Mouse (Mus musculus) left cerebral cortex, adult 9 months (tissue): ENCODE measurements around the gene Arntl.
A peak's percentile ranks its signal among the peaks of the same experiment; 100 is the strongest.
"Not testable (repeated sequence)": the region's sequence is repeated elsewhere in the genome, so short reads cannot be mapped to it uniquely, and the experiment has no call there.

Experiments
- DNase-seq, 2 experiments: peaks; one replicate each; pipeline ENCODE4 v3.0.0; 2022; ENCODE audit warnings: low spot score in 2 of 2

Arntl gene

DNA sequence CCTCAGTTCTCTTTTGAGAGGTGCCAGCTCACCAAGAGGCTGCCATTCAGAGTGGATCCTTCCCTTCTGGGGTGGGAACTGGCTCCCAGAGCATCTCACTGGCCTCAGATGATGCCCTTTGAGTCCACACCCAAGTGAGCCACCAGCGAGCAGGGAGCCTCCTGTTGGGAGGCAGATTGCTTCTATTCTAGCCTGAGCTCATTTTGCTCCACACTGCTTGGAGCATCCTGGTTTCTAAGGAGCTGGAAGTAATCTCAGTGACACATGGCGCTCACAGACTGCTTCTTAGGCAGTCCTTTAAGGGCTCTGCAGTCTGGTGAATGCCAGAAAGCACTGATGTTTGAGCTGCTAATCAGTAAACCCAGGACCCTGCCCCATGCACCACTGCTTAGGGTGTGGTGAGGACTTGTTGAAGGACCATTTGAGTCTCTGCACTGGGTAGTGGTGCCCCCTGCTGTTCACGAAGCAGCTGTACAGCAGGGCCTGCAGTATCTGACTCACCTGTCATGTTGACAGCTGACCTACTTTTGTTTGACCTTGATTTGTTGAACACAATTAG lies 43.2 kb downstream of the Arntl start:
- no peak for DNase-seq

DNA sequence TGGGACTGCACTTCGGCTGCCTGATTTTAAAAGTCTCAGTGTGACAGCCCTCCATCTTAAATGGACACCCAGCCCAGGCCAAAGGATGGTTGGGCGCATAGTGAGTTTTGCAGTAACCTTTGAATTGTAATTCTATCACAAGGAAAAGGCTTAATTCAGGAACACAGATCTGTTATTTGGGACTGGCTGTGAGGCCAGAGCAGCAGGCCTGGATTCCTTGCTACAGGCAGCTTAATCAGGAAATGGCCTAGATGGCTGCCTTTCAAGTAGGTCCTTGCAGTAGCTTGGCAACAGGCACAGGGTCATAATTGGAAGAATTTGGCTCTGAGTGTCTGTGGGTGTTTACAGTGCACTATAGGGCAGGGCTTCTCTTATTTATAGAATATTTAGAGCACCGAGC lies 43.7 kb downstream of the Arntl start:
- DNase-seq: no peak

DNA sequence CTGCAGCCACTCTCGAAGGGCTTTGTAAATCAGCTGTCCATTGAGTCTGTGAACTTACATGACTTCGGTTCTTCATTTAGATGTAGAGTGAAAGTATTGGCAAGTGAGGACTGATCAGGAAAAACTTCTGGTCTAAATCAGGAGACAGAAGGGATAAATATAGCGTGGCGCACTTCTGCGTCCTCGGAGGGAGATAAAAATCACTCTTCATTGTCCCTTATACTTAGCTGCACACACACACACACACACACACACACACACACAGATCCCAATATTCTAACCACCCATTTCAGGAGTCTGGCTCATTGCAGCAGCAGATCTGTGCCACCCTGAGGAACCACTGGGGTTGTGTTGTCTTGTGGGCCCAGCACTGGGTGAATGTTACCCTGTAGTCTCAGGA lies 44.3 kb downstream of the Arntl start:
- no peak for DNase-seq

GRCm38 (mm10) chr7:113253777-113254405 lies 46.6 kb downstream of the Arntl start:
- no peak for DNase-seq

DNA sequence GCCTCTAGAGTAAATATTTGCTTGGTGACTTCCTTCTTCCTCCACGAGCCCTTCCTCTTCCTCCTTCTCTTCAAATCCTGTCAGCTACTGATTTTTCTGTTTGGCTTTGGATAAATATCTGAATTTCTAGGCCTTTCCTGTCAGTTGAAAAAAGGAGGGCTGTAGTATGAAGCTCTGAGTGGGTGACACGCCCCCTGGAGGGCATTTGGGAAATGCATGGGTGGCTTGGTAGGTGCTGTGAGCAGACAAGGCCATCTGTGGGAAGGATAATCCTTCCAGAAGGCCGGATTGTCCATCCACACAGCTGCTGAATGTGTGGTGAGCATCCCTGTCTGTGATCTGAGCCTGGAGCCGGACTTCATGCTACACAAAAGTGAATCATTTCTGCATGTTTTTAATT lies 48.8 kb downstream of the Arntl start:
- peak in 1 of 2 experiments; percentile 50 for DNase-seq

- no peak for DNase-seq
These were observed 51.2 kb downstream of the Arntl start for GRCm38 (mm10) chr7:113258430-113258829.

DNA sequence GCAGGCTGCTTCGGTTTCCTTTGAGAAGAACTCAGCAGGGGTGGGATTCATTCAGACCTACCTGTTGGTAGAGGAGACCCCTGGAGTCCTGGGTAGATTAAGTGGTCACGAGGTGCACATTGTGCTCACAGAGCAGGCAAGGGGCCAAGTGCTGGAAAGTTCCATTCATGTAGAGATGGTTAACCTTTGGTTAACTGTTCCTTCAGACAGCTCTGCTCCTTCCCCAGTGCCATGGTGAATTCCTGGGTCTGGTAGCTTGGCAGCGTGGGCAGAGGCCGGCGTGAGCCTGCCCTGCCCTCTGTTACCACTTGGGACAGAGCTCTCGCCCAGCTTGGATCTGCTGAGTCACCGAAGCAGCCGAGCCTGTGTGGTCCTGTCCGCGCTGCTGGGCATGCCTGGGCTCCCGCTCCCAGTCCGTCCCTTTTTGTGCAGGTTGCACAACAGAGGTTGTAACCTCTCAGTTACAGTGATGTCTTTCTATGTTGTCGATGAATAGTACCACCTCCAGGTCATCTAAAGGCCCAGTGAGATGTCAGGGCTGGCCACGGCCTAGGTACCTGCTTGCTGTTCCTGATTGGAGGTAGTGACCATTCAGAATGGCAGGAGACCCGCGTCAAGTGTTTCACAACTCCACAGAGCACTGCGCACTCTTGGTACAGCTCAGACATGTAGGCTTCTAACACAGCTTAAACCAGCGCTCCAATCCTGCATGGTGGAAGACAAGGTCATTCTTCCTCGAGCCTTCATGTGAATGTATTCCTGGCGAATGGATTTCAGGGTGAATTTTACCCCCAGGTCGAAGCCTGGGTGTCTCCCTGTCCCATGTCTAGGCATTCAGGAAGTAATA lies 53.3 kb downstream of the Arntl start:
- no peak for DNase-seq

DNA sequence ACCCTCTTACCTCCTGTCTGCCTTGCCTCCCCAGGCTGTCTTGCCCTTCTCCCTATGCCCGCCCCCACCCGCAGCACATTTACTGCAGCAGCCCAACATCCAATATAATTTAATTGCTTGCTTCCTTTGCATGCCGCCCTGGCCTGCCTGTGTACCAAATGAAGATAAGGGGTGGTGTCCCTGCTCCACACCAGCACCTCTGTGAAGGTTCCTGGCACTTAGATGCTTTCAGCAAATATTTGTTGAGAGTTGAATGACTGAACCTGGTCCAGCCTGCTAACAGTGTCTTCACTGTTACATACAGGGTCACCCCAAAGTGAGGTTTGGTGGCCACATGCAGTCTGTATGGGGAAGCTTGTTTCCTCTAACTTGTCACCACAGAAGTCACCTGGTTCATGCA lies 54.4 kb downstream of the Arntl start:
- DNase-seq: no peak

- not testable (repeated sequence) for DNase-seq
These were observed 55.5 kb downstream of the Arntl start for GRCm38 (mm10) chr7:113262510-113263467.

DNA sequence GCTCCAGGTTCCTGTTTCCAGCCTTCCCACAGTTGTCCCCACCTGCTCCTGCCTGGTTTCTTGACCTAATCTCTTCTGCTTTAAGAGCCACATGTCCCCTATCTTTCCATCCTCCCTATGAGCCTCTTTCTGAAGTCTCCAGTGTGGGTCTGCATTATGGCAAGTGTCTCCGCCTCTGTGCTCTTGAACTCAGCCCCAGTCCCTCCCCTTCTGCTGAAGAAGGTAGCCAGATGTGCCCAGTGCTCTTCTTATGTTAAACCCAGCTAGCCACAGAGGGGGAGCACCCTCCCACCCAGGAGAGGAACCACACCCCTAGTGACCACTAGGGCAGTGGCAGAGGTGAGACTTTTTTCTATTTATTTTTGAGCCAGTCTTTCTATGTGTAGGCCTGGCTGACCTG lies 56.7 kb downstream of the Arntl start:
- no peak for DNase-seq

DNA sequence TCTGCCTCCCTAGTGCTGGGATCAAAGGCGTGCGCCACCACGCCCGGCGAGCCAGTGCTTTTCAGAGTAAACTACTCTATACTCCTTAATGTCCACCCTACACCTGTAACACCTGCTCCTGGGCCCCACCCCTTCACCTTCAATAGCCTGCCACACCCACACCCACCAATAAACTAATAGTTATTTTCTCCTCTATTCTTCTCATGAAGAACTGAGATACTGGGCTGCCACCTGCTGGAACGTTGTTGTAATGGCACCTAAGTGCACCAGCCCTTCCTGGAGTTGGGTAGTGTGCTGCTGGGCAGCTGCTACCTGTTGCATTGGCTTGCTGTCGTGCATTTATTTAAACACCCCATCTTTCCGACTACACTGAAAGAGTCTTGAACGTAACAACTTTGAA lies 61.0 kb downstream of the Arntl start:
- peak in 1 of 2 experiments; percentile 66 for DNase-seq

DNA sequence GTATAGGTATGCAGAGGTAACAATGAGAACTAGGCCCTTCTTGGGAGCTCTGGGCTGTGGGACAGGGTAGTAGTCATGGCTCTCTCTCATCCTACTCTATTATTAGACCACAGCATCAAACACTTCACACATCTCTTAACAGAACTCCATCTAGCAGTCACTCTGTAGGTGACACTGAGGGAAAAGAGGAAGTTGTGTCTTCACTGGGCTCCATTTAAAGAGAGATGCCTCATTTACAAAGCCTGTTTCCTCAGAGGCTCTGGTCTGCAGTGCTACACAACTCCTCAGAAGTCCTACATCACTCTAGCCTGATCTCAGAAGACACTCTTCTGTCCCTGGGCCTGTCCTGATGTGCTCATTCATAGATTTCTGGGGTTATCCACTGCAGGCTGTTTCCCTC lies 61.8 kb downstream of the Arntl start:
- DNase-seq: no peak

DNA sequence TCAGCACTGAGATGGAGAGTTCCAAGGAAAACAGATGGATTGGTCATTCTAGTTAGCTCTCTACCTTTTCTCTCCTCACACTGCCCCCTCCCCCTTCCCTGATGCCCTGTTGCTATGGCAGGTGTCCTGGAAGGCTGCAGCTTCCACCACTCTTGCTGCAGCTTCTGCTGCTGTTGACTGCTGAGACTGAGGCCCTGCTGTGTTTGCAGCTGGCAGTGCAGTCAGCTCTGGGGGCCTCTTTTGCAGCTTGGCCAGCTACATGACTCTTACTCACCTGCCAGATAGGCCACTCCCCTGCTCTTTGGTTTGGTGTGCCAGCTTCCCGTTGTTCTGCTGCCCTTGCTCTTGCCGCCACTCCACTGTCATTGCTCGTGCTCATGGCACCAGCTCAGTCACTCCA lies 62.7 kb downstream of the Arntl start:
- DNase-seq: no peak

- no peak for DNase-seq
These were observed 63.3 kb downstream of the Arntl start for GRCm38 (mm10) chr7:113270551-113270950.

- no peak for DNase-seq
These were observed 63.7 kb downstream of the Arntl start for GRCm38 (mm10) chr7:113270991-113271390.

DNA sequence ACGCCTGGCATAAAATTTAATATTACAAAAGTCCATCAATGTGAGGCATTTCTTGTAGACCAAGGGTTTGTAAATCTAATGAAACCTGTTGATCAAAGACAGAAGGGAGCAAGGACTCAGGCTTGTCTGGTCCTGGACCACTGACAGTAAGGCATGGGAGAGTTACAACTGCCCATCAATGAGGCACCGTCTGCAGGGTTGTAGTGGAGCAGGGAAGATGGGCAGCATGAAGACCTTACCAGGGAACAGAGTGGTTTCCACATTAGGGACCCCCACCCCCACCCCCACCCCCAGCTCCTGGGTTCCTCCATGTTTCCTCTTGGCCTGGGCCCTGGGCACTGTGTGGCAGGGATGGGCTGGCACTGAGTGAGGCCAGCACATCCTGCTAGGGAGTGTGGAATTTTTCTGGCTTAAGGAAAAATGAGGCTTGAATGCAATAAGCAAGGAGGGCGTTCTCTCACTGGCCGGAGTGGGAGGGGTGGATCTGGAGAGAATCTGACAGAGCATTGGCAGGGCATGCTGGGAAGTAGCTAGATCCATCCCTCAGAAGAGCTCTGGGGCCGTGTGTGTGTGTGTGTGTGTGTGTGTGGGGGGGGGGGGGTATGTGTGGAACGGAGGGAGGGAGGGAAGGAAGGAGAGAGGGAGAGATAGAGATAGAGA lies 65.2 kb downstream of the Arntl start:
- DNase-seq: no peak

DNA sequence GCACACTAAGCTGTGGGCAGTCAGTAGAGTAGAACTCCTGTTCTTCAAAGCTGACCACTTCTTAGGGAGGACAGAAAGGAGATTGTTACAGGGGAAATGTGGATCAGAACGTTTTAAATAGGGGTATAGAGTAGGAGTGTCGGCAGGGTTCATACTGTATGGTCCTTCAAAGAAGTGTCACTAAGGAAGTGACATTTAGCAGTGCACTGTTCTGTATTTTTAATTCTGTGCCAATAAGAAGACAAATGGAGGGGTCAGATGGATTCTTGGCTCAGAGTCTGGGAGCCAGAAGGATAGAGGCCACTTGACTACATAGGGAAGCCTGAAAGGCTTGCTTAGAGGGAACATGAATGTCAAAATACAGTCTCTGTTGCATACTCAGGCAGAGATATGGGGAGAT lies 70.0 kb downstream of the Arntl start:
- no peak for DNase-seq

DNA sequence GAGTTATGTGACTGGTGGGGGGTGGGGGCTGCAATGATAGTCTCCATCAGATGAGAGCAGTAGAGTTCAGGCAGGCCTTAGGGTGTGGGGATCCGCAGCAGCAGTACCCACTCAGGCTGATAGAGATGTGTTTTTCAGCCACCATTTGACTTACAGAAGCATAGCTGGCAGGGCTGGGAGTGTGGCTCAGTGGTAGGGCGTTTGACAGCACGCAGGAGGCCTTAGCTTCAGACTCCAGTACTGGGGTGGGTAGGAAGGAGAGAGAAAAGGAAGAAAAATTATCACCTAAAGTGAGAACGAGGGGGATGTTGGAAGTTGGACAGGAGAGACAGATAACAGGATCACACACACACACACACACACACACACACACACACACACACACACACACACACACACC lies 71.2 kb downstream of the Arntl start:
- DNase-seq: no peak

- no peak for DNase-seq
These were observed 72.0 kb downstream of the Arntl start for GRCm38 (mm10) chr7:113279246-113279645.

- no peak for DNase-seq
These were observed 78.1 kb downstream of the Arntl start for GRCm38 (mm10) chr7:113285405-113285804.

GRCm38 (mm10) chr7:113289211-113289610 lies 81.9 kb downstream of the Arntl start:
- DNase-seq: no peak
